Mouse (Mus musculus): Measurements from ENCODE around the gene Aknad1. TPM values are rescaled to one million over a fixed set of nuclear protein-coding genes. Genes with fewer than 3 reads are reported as not detected.
A peak's percentile ranks its signal among the peaks of the same experiment; 100 is the strongest.

Gene Aknad1
- total RNA-seq (2018; cell fraction: chromatin; rRNA removed): not detected
- not detected for total RNA-seq (2018; cell fraction: cytosol; rRNA removed)
- not detected for total RNA-seq (2018; cell fraction: nucleus; rRNA removed)
- polyA plus RNA-seq (2018): not detected in 3 replicates

GRCm38 (mm10) chr3:108739045-108739708, at the start of gene Aknad1:
TSS of gene Aknad1 (plus strand) at chr3:108739658.
- Histone ChIP-seq H3K79me2 (ENCODE audit: inconsistent target) (no peaks in the 10 kb centered on the region), H3K27ac (no peak within 1 kb of the TSS), H3K36me3 (ENCODE audit: inconsistent target) (no peaks in the 10 kb centered on the region), H3K4me3 (ENCODE audit: inconsistent target) (no peak within 1 kb of the TSS)
- WGBS (ENCODE audit: missing documents): 81% methylated on average over 8 of the region's 8 CpGs

- H3K27ac ChIP-seq: no peak overlapping the region
- WGBS (ENCODE audit: missing documents): 76% methylated on average over 4 of the region's 4 CpGs
- no peak overlapping the region for H3K4me3 ChIP-seq (ENCODE audit: inconsistent target)
- peaks cover 23% of the 10 kb centered on the region for H3K36me3 ChIP-seq (ENCODE audit: inconsistent target)
- no peaks in the 10 kb centered on the region for H3K79me2 ChIP-seq (ENCODE audit: inconsistent target)
These were observed 49.5 kb upstream of the Aknad1 start for GRCm38 (mm10) chr3:108689979-108690378.

- Histone ChIP-seq H3K27ac (no peak overlapping the region), H3K79me2 (ENCODE audit: inconsistent target) (no peaks in the 10 kb centered on the region), H3K4me3 (ENCODE audit: inconsistent target) (no peak overlapping the region), H3K36me3 (ENCODE audit: inconsistent target) (peaks cover 36% of the 10 kb centered on the region)
- WGBS (ENCODE audit: missing documents): 93% methylated on average over 9 of the region's 9 CpGs
These were observed 45.1 kb upstream of the Aknad1 start for GRCm38 (mm10) chr3:108694321-108694720.

- H3K36me3 ChIP-seq (ENCODE audit: inconsistent target): peaks cover 42% of the 10 kb centered on the region
- 93% methylated on average over 8 of the region's 8 CpGs for WGBS (ENCODE audit: missing documents)
- H3K27ac ChIP-seq: no peak overlapping the region
- no peak overlapping the region for H3K4me3 ChIP-seq (ENCODE audit: inconsistent target)
- H3K79me2 ChIP-seq (ENCODE audit: inconsistent target): no peaks in the 10 kb centered on the region
These were observed 40.8 kb upstream of the Aknad1 start for GRCm38 (mm10) chr3:108698662-108699061.

GRCm38 (mm10) chr3:108699786-108700185, 39.7 kb upstream of the Aknad1 start:
- H3K4me3 ChIP-seq (ENCODE audit: inconsistent target): no peak overlapping the region
- H3K36me3 ChIP-seq (ENCODE audit: inconsistent target): peaks cover 36% of the 10 kb centered on the region
- H3K79me2 ChIP-seq (ENCODE audit: inconsistent target): no peaks in the 10 kb centered on the region
- WGBS (ENCODE audit: missing documents): 93% methylated on average over 4 of the region's 4 CpGs
- no peak overlapping the region for H3K27ac ChIP-seq

GRCm38 (mm10) chr3:108701256-108701655, 38.2 kb upstream of the Aknad1 start:
- no peak overlapping the region for H3K4me3 ChIP-seq (ENCODE audit: inconsistent target)
- no peak overlapping the region for H3K27ac ChIP-seq
- no peaks in the 10 kb centered on the region; the same call in 1 of the 2 replicates for H3K79me2 ChIP-seq (ENCODE audit: inconsistent target)
- H3K36me3 ChIP-seq (ENCODE audit: inconsistent target): peaks cover 30% of the 10 kb centered on the region
- 69% methylated on average over 1 of the region's 1 CpGs for WGBS (ENCODE audit: missing documents)

- H3K4me3 ChIP-seq (ENCODE audit: inconsistent target): no peak overlapping the region
- peaks cover 17% of the 10 kb centered on the region; the same call in 1 of the 2 replicates for H3K36me3 ChIP-seq (ENCODE audit: inconsistent target)
These were observed 36.7 kb upstream of the Aknad1 start for GRCm38 (mm10) chr3:108702789-108703188.

GRCm38 (mm10) chr3:108711296-108711695, 28.2 kb upstream of the Aknad1 start:
- H3K4me3 ChIP-seq (ENCODE audit: inconsistent target): no peak overlapping the region
- H3K36me3 ChIP-seq (ENCODE audit: inconsistent target): 0 out of 2 replicates have a peak, but pooled peaks cover 4% of the 10 kb centered on the region
- no peak overlapping the region for H3K27ac ChIP-seq
- 96% methylated on average over 5 of the region's 5 CpGs for WGBS (ENCODE audit: missing documents)
- peaks cover 54% of the 10 kb centered on the region for H3K79me2 ChIP-seq (ENCODE audit: inconsistent target)

More at GRCm38 (mm10) chr3:108702789-108703188, 36.7 kb upstream of the Aknad1 start:
- no peaks in the 10 kb centered on the region; the same call in 1 of the 2 replicates for H3K79me2 ChIP-seq (ENCODE audit: inconsistent target)
- no peak overlapping the region for H3K27ac ChIP-seq
- 96% methylated on average over 8 of the region's 8 CpGs for WGBS (ENCODE audit: missing documents)

- Histone ChIP-seq H3K27ac (no peak overlapping the region), H3K36me3 (ENCODE audit: inconsistent target) (0 out of 2 replicates have a peak, but pooled peaks cover 4% of the 10 kb centered on the region)
- WGBS (ENCODE audit: missing documents): 33% methylated on average over 3 of the region's 3 CpGs
These were observed 26.3 kb upstream of the Aknad1 start for GRCm38 (mm10) chr3:108713065-108713675.

GRCm38 (mm10) chr3:108714837-108715236, 24.6 kb upstream of the Aknad1 start:
- Histone ChIP-seq H3K36me3 (ENCODE audit: inconsistent target) (0 out of 2 replicates have a peak, but pooled peaks cover 4% of the 10 kb centered on the region), H3K4me3 (ENCODE audit: inconsistent target) (no peak overlapping the region), H3K79me2 (ENCODE audit: inconsistent target) (peaks cover 74% of the 10 kb centered on the region), H3K27ac (no peak overlapping the region)
- 97% methylated on average over 4 of the region's 4 CpGs for WGBS (ENCODE audit: missing documents)

More at GRCm38 (mm10) chr3:108713065-108713675, 26.3 kb upstream of the Aknad1 start:
- Histone ChIP-seq H3K4me3 (ENCODE audit: inconsistent target) (no peak overlapping the region), H3K79me2 (ENCODE audit: inconsistent target) (peaks cover 70% of the 10 kb centered on the region)

- H3K36me3 ChIP-seq (ENCODE audit: inconsistent target): no peaks in the 10 kb centered on the region
- H3K4me3 ChIP-seq (ENCODE audit: inconsistent target): no peak overlapping the region
- no peak overlapping the region for H3K27ac ChIP-seq
- 47% methylated on average over 3 of the region's 3 CpGs for WGBS (ENCODE audit: missing documents)
- H3K79me2 ChIP-seq (ENCODE audit: inconsistent target): peaks cover 67% of the 10 kb centered on the region
These were observed 21.5 kb upstream of the Aknad1 start for GRCm38 (mm10) chr3:108717896-108718502.

GRCm38 (mm10) chr3:108719357-108719756, 20.1 kb upstream of the Aknad1 start:
- H3K27ac ChIP-seq: no peak overlapping the region
- H3K4me3 ChIP-seq (ENCODE audit: inconsistent target): no peak overlapping the region
- H3K79me2 ChIP-seq (ENCODE audit: inconsistent target): peaks cover 54% of the 10 kb centered on the region
- H3K36me3 ChIP-seq (ENCODE audit: inconsistent target): no peaks in the 10 kb centered on the region
- 31% methylated on average over 2 of the region's 2 CpGs for WGBS (ENCODE audit: missing documents)

GRCm38 (mm10) chr3:108719761-108720160, 19.7 kb upstream of the Aknad1 start:
- Histone ChIP-seq H3K36me3 (ENCODE audit: inconsistent target) (no peaks in the 10 kb centered on the region), H3K27ac (no peak overlapping the region), H3K79me2 (ENCODE audit: inconsistent target) (peaks cover 50% of the 10 kb centered on the region), H3K4me3 (ENCODE audit: inconsistent target) (no peak overlapping the region)
- 83% methylated on average over 3 of the region's 3 CpGs for WGBS (ENCODE audit: missing documents)

GRCm38 (mm10) chr3:108721076-108721991, 18.1 kb upstream of the Aknad1 start:
- WGBS (ENCODE audit: missing documents): 8% methylated on average over 44 of the region's 44 CpGs
- peak overlapping the region; percentile 79 for H3K4me3 ChIP-seq (ENCODE audit: inconsistent target)
- H3K36me3 ChIP-seq (ENCODE audit: inconsistent target): no peaks in the 10 kb centered on the region
- peaks cover 34% of the 10 kb centered on the region for H3K79me2 ChIP-seq (ENCODE audit: inconsistent target)
- 0 out of 2 replicates have a peak overlapping the region, but pooled peaks have one; percentile 19 for H3K27ac ChIP-seq

Data from macrophage (primary cell).